Mouse (Mus musculus): Measurements from ENCODE around the gene Mylk. TPM values are rescaled to one million over a fixed set of nuclear protein-coding genes. Genes with fewer than 3 reads are reported as not detected.
A peak's percentile ranks its signal among the peaks of the same experiment; 100 is the strongest.

Mylk gene
- polyA plus RNA-seq, 2 experiments from 2014 or later, result not detected

DNA sequence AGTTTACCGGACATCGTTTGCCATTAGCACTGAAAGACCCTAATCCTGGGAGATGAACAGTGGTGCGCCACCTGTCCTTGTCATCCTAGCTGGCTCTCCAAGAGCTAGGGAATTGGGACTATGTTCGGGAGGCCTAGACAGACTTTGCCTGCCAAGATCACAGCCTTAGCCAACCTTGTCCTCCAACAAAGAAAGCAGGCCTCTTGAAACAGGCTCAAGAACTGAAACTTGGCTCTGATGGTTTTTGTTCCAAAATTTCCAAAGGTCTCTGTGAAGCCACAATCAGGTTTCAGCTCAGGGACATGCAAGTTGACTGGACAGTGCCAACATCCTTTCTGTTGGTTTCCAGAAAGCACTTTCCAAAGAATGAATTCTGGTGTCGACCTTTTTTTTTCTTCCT, 247.8 kb downstream of the Mylk start:
- ATAC-seq, result no peak

DNA sequence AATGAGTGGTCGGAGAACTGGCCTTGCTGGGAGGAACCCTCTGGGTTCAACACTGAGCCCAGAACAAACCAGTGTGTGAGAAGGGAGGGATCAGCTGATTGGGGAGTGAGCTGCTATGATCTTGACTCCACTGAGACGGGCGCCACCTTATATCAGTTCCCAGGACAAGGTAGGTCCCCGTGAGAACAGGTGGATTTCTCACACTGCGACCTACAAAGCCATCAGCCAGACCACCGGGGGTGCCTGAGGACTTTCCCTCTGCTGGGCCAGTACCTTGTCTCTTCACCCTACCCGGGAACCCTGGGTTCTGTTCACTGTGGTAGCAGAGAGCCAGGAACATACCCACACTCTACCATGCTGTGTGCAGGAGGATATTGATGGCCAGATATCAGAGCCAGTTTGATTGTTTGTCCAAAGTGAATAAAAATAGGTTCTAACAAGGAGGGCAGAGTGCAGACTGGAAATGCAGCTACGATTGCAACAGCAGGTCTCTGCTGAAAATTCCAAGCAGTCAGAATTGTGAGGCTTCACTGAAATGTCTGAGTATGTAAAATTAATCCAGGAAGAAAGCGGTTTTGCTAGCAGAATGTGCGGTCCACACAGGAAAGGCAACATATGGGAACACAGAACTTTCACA, 248.8 kb downstream of the Mylk start:
- ATAC-seq, result no peak

- no peak for ATAC-seq
These were observed 249.7 kb downstream of the Mylk start for GRCm38 (mm10) chr16:34994641-34995141.

DNA sequence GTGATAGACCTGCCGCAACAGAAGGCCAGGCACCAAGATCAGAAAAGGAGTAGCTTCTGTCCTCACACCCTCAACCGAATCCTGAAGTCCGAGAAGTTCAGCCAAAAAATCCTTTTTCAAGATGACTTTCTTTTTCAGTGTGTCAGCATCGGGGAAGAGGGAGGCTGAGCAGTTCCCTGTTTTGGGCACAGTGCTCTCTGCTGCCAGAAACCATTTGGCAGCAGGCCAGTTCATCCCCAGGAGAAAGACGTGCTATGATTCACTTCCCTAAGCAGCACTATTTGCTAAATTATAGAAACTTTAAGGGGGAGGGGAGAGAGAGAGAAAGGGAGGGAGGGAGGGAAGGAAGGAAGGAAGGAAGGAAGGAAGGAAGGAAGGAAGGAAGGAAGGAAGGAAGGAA, 251.1 kb downstream of the Mylk start:
- no peak for ATAC-seq

GRCm38 (mm10) chr16:34997052-34997451, 252.0 kb downstream of the Mylk start:
- no peak for ATAC-seq

DNA sequence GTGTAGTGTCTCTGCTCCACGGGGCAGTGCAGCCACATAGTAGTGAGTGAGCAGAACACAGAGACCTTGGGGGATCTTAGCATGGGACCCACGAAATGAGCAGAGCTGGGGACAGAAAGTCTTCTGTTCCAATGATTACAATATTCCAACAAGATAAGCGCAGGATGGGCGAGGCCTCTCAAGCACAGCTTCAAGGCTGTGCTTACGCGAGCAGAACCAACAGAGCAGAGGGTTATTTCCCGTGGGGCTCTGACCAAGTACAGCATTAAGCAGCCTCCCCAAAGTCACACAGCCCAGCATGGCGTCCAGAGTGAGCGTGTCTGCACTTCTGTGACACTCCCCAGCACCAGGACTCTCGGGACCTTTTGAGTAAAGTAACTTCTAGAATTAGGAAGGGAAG, 252.6 kb downstream of the Mylk start:
- no peak for ATAC-seq

GRCm38 (mm10) chr16:34999016-34999415, 254.0 kb downstream of the Mylk start:
- ATAC-seq, result no peak

- no peak for ATAC-seq
These were observed 255.0 kb downstream of the Mylk start for GRCm38 (mm10) chr16:34999986-35000385.

- ATAC-seq, result no peak
These were observed 256.0 kb downstream of the Mylk start for GRCm38 (mm10) chr16:35000923-35001560.

DNA sequence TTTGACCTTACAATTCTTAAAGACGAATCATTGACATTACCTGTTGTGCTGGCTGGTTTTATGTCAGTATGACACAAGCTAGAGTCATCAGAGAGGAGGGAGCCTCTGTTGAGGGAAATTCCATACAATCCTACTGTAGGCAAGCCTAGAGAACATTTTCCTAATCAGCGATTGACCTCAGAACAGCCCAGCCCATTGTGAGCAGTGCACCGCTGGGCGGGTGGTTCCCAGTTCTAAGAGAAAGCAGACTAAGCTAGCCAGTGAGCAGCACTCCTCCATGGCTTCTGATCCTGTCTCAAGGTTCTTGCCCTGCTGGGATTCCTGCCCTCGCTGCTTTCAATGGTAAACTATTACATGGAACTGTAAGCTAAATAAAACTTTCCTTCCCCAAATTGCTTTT, 259.3 kb downstream of the Mylk start:
- ATAC-seq, result no peak

GRCm38 (mm10) chr16:35004756-35005155, 259.7 kb downstream of the Mylk start:
- ATAC-seq, result no peak

DNA sequence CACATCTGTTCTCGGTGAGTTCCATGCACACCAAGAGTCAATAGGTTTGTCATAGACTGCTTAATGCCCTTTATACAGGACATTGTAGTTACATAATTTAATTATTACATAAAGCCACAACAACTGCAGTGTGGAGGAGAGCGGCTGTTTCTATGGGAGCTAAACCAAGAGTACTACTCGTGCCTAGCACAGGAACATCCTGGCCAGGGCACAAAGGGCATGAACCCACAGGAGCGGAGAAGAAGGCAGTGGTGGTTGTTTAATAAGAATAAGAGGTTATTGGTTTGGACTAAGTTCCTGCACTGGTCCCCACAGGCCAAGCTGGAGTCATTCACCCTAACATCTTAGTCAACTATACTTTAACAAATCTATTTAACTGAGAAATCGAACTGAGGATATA, 261.2 kb downstream of the Mylk start:
- no peak for ATAC-seq

DNA sequence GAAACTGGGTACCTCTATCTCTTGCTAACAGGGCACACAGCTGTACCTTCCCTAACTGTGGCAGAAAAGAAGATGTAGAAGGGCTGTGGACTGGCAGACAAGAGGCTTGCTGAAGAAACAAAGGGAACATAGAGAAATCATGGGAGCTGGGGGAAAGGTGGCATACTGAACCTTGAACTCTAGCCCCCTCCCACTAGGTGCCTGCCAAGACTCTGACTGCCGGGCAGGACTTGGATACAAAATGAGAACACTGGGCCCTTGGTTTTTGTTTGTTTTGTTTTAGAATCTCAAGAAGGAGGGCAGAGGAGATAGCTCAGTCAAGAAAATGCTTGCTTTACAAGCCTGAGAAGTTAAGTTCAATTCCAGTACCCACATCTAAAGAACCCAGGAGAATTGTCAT, 262.4 kb downstream of the Mylk start:
- ATAC-seq, result no peak

DNA sequence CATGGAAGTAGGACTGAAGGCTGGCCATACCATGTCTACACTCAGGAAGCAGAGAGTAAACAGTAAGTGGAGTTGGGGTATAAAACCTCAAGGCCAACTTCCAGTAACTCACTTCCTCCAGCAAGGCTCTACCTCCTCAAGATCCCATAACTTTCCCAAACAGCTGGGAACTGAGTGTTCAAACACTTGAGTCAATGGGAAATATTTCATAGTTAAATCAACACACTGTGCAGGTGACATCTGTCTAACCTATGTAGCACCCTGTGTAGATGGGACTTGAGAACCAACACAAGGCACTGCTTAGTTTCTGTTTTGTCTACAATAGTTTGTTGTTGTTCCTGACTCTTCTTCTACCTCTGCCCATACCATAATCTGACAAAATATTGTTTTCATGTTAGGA, 263.4 kb downstream of the Mylk start:
- ATAC-seq, result no peak

DNA sequence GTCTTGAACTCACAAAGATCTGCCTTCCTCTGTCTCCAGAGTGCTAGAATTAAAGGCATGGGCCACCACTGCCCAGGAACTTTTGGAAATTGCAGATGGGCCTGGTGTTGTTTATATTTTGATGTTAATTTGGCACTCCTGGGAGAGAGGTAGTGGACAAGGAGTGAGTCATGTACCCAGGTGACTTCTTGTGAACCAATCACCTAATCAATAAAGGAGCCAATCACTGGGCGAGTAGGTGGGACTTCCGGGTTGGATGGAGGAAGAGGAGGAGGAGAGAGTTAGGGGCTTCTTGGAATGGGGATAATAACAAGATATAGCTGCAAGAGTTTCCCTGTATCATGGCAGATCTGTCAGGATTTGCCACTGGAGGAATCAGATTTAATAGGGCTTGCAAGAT, 268.5 kb downstream of the Mylk start:
- ATAC-seq, result no peak

DNA sequence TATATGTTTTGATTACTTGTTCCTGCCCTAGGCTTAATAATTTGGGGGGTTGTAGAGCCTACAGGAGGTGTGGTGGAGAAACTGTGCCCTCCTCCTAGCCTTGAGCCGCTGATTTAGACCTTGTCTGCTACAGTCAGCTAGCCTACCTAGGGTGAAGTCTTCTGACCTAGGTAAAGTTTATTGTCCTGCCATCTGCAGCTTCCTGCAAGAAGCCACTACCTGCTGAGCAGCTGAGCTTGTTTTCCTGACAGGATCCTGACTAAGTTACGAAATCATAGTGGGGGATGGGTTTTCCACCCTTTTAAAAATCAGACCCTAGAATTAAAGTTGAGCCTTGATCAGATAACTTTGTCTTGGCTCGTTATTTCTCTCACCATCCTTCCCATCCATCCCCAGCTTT, 271.5 kb downstream of the Mylk start:
- no peak for ATAC-seq

DNA sequence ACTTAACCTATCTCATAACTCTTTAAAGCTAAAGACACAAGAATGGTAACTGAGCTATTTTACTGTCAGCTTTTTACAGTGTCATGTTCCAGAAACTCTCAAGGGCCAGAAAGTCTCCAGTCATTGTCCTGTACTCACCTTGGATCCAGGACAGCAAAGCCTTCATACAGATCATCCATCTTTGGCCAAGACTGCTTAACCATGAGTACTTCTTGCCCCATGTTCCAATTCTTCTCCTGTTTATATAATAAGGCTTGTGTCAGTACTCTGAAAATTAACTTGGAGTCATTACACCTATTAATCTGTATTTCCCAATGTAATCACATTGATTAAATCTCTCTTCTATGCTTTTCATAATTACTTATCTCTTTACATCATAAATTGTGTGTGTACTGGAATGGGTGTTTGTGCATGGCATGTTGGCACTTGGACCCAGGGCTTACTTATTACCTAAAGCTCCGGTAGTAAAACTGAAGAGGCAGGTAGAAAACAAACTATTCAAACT, 273.5 kb downstream of the Mylk start:
- ATAC-seq, result no peak

GRCm38 (mm10) chr16:35021903-35022241, 276.9 kb downstream of the Mylk start:
- ATAC-seq, result no peak

DNA sequence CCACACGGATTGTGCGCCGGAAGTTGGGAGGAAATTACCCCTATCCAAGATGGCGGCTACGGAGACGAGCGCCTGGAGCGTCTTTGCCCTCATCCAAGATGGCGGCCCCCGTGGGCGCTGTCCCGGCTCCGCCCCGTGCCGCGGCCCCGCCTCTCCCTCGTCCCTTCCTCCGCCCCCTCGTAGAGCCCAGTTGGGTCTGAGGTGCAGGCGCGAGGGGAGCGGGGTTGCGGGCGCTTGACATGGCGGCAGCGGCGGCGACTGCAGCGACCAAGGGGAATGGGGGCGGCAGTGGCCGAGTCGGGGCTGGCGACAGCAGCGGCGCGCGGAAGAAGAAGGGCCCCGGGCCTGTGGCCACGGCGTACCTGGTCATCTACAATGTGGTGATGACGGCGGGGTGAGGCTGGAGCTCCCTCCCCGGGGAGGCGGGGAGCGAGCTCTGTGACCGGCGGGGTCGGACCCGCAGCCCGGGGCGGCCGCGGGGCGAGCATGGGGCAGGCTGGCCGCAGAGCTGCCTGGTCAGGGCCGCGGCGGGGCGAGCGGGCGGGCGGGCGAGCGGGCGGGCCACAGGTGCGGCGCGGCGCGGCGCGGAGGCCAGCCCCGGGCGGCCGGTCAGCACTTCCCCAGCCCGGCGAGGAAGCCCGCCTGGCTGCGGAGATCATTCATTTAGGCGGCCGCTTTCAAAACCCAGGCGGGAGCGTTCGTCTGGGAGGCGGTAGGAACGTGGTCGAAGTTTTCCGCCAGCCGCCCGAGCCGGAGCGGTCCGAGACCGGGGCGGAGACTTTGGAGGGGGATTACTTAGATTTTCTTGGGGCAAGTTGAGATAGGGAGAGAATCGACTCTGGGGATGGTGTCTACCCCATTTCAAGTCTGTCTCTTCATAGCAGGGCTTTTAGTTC, 277.5 kb downstream of the Mylk start, which contains the start of gene Hacd2:
Hacd2 (plus strand) TSS at position 187 of the 896 bp plus-strand sequence.
- ATAC-seq, result peak; percentile 96

- ATAC-seq, result peak; percentile 12
These were observed 278.2 kb downstream of the Mylk start for GRCm38 (mm10) chr16:35023138-35023735.

GRCm38 (mm10) chr16:35024300-35024699, 279.3 kb downstream of the Mylk start:
- ATAC-seq, result no peak

- no peak for ATAC-seq
These were observed 280.3 kb downstream of the Mylk start for GRCm38 (mm10) chr16:35025347-35025746.

GRCm38 (mm10) chr16:35033241-35033640, 288.2 kb downstream of the Mylk start:
- no peak for ATAC-seq

Data from CD4-positive, CD25-positive, alpha-beta regulatory T cell, adult 4 months (primary cell).